Mouse (Mus musculus): ENCODE data around the gene Pla2g4e. TPM values are rescaled to one million over a fixed set of nuclear protein-coding genes. Genes with fewer than 3 reads are reported as not detected.

Pla2g4e gene
- polyA plus RNA-seq, 1 experiment from 2014 or later, result not detected

DNA sequence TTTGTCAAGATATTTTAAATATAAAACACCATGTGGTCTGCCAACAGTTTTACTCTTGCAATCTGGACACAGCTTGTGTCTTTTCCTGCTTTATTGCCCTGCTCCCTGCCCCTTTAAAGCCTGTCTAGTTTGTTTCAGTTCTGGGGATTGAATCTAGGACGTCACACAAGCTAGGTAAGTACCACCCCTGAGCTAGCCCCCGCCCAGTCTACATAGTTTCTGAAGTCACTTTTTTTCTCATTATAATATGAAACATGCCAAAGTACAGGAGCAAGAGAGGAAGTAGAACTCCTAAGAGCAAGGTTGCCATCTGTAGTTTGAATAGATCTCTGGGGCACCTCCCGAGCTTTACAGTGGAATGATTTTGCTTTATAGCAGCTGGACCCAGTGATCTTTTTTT, 94.6 kb downstream of the Pla2g4e start:
- ATAC-seq, result no peak
- Histone ChIP-seq H3K9ac (no peak overlapping the region), H3K36me3 (peaks cover 6% of the 10 kb centered on the region), H3K27me3 (replicated peaks) (no peaks in the 10 kb centered on the region), H3K4me2 (no peak overlapping the region), H3K27ac (no peak overlapping the region), H3K9me3 (replicated peaks) (no peaks in the 10 kb centered on the region), H3K4me1 (peaks cover 37% of the 10 kb centered on the region), H3K4me3 (no peak overlapping the region)
- 77% methylated on average over 3 of the region's 3 CpGs for WGBS (ENCODE audit: insufficient replicate concordance)

DNA sequence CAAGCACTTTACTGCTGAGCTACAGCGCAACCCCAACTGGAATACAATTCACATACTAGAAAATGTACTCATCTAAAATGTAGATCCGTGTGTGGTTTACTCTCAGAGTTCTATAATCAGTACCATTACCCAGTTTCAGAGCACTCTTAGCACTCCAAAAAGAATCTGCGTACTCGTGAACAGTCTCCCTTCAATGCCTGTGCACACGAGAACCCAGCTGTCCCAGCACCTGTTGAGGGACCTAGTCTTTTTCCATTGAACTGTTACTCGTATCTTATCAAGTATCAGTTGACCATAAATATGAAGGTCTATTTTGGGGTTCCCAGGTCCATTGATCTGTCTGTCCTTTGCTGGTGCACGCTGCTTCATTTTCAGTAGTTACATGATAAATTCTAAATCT, 95.5 kb downstream of the Pla2g4e start:
- Histone ChIP-seq H3K27ac (no peak overlapping the region), H3K4me1 (peaks cover 31% of the 10 kb centered on the region), H3K9me3 (replicated peaks) (no peaks in the 10 kb centered on the region), H3K27me3 (replicated peaks) (no peaks in the 10 kb centered on the region), H3K9ac (no peak overlapping the region), H3K4me2 (no peak overlapping the region), H3K4me3 (no peak overlapping the region), H3K36me3 (peaks cover 6% of the 10 kb centered on the region)
- 72% methylated on average over 7 of the region's 7 CpGs for WGBS (ENCODE audit: insufficient replicate concordance)
- no peak for ATAC-seq

DNA sequence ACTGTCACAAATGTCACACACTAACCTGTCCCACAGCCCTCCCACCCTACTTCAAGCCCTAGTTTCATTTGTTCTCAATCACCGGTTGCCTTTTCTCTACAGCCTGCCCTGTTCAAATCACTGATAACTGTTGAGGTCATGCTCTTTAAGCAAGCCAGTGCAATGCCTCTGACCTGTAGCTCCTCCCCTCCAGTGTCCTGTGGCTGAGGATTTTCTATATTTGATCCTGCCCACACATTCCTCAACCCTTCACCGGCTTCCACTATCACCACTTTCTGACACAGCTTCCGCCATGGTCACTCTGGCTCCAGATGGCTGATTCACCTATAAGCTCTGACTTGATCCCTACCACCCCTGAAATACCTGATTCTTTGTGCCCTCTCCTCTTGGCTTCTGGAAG, 97.1 kb downstream of the Pla2g4e start:
- Histone ChIP-seq H3K4me2 (no peak overlapping the region), H3K27me3 (replicated peaks) (no peaks in the 10 kb centered on the region), H3K4me3 (no peak overlapping the region), H3K36me3 (peaks cover 6% of the 10 kb centered on the region), H3K4me1 (peaks cover 21% of the 10 kb centered on the region), H3K9me3 (replicated peaks) (no peaks in the 10 kb centered on the region), H3K9ac (no peak overlapping the region), H3K27ac (no peak overlapping the region)
- ATAC-seq, result no peak
- 42% methylated on average over 3 of the region's 3 CpGs for WGBS (ENCODE audit: insufficient replicate concordance)

DNA sequence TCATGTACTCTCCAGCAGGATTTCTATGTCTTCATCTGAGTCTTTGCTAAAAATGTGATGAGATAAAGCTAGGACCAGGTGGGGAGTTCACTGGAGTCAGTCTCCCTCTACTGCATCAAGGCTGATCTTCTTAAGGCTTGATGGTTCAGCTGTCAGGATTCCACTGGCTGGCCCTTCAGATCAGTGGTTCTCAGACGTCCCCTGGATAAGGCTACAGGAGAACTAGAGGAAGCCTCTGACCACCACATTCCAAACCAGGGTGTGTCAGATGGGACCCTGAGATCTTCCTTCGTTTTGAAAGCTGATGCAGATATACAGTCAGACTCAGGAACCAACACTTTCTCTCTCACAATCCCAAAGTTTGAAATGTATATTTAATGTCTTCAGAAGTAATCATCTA, 97.8 kb downstream of the Pla2g4e start:
- Histone ChIP-seq H3K9me3 (replicated peaks) (no peaks in the 10 kb centered on the region), H3K27me3 (replicated peaks) (no peaks in the 10 kb centered on the region), H3K36me3 (peaks cover 6% of the 10 kb centered on the region), H3K4me2 (no peak overlapping the region), H3K4me3 (no peak overlapping the region), H3K27ac (no peak overlapping the region), H3K4me1 (peaks cover 17% of the 10 kb centered on the region), H3K9ac (no peak overlapping the region)
- no peak for ATAC-seq
- 33% methylated on average over 2 of the region's 2 CpGs for WGBS (ENCODE audit: insufficient replicate concordance)

DNA sequence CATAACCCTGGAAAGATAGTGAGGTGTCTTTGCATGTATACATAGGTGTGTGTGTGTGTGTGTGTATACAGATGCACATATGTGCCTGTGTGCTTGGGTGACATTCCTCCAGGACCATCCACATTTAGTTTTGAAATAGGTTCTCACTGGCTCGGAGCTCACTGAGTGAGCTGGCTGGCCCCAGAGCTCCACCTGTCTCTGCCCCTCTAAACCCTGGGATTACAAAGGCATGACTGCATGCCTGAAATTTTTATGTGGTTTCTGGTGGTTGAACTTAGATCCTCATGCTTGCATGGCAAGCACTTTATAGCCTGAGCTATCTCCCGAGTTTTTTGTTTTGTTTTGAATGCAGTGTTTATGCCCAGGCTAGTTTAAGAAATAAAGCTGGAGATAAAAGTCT, 98.6 kb downstream of the Pla2g4e start:
- no peak overlapping the region for H3K4me3 ChIP-seq
- peaks cover 6% of the 10 kb centered on the region for H3K36me3 ChIP-seq
- no peak for ATAC-seq
- no peak overlapping the region for H3K27ac ChIP-seq
- no peak overlapping the region for H3K4me2 ChIP-seq
- peaks cover 14% of the 10 kb centered on the region for H3K4me1 ChIP-seq
- no peaks in the 10 kb centered on the region for H3K9me3 ChIP-seq (replicated peaks)
- WGBS (ENCODE audit: insufficient replicate concordance), result 67% methylated on average over 2 of the region's 2 CpGs
- H3K27me3 ChIP-seq (replicated peaks), result no peaks in the 10 kb centered on the region
- H3K9ac ChIP-seq, result no peak overlapping the region

DNA sequence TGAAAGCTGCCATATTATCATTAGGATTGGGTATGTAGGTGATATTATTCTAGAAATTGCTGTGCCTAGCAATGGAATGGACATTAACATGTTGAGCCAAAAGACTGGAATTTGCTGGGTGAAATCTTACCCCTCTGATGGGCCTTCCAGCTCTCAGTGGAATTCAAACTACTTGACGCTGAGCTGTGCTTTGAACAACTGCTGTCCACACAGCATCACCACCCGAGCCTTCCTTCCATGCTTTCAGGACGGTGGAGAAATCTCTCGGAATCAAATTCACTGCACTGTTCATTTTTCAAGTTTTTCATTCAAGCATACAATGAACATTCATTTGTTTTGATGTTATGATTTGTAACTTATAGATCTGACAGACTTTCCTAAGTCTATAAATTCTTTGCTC, 100.7 kb downstream of the Pla2g4e start:
- WGBS (ENCODE audit: insufficient replicate concordance), result 75% methylated on average over 4 of the region's 4 CpGs
- Histone ChIP-seq H3K27ac (no peak overlapping the region), H3K4me1 (peaks cover 14% of the 10 kb centered on the region), H3K36me3 (no peaks in the 10 kb centered on the region), H3K27me3 (replicated peaks) (no peaks in the 10 kb centered on the region), H3K4me3 (no peak overlapping the region), H3K4me2 (no peak overlapping the region), H3K9me3 (replicated peaks) (no peaks in the 10 kb centered on the region), H3K9ac (no peak overlapping the region)
- no peak for ATAC-seq

DNA sequence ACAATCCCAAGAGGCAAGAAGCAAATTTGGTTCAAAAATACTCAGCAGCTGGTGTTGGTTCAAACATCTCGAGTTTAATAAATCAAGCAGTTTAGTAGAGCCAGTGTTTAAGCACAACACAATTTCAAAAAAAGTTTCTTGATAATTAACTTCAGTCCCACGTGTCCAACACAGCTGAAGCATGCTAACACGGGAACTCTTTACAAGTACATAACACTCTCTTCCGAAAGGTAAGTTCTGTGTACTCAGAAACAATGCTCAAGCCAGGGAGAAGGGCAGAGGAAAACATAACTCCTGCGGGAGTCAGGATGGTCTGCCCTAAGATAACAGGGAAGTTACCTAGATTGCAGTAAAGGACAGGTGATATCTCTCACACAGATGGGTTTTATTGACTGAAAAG, 102.8 kb downstream of the Pla2g4e start:
- H3K27me3 ChIP-seq (replicated peaks), result no peaks in the 10 kb centered on the region
- H3K4me2 ChIP-seq, result no peak overlapping the region
- no peak overlapping the region for H3K27ac ChIP-seq
- ATAC-seq, result no peak
- H3K9ac ChIP-seq, result no peak overlapping the region
- no peak overlapping the region for H3K4me3 ChIP-seq
- H3K36me3 ChIP-seq, result no peaks in the 10 kb centered on the region
- peaks cover 2% of the 10 kb centered on the region for H3K4me1 ChIP-seq
- 69% methylated on average over 5 of the region's 5 CpGs for WGBS (ENCODE audit: insufficient replicate concordance)
- no peaks in the 10 kb centered on the region for H3K9me3 ChIP-seq (replicated peaks)

DNA sequence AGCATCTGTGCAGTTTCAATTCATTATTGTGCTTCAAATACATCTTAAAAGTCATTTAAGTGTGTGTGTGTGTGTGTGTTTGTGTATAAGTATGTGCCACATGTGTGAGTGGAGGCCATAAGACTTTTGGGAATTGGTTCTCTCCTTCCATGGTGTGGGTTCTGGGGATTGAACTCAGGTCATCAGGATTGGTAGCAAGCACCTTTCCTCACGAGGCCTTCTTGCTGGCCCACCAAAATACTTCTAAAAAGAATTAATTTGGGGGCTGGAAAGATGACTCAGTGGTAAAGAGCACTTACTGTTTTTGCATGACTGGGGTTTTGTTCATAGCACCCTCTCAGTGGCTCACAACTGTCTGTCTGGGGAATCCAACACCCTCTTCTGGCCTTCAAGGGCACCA, 103.5 kb downstream of the Pla2g4e start:
- H3K4me1 ChIP-seq, result no peaks in the 10 kb centered on the region
- H3K9me3 ChIP-seq (replicated peaks), result no peaks in the 10 kb centered on the region
- ATAC-seq, result no peak
- no peaks in the 10 kb centered on the region for H3K27me3 ChIP-seq (replicated peaks)
- no peak overlapping the region for H3K9ac ChIP-seq
- 81% methylated on average over 1 of the region's 1 CpGs for WGBS (ENCODE audit: insufficient replicate concordance)
- H3K4me2 ChIP-seq, result no peak overlapping the region
- H3K27ac ChIP-seq, result no peak overlapping the region
- no peaks in the 10 kb centered on the region; the same call in 1 of the 2 replicates for H3K36me3 ChIP-seq
- H3K4me3 ChIP-seq, result no peak overlapping the region

DNA sequence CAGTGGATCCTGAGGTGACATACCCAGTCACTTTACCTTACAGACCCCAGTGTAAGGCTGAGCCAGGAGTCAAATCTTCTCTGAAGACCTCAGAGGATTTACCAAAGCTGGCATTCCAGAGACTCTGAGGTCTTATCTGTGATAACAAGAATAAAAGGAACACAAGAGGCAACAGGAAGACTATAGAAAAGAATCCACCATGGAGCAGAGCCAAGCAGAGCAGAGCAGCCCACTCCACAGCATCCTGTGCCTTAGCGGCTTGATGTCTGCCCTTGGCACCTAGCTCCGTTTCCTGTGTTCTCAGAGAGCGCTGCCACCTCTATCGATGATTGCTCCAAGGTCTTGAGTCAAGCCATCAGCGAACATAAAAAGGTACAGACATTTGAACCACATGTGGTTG, 104.8 kb downstream of the Pla2g4e start:
- Histone ChIP-seq H3K9ac (no peak overlapping the region), H3K36me3 (no peaks in the 10 kb centered on the region; the same call in 1 of the 2 replicates), H3K4me1 (no peaks in the 10 kb centered on the region), H3K4me2 (no peak overlapping the region), H3K9me3 (replicated peaks) (no peaks in the 10 kb centered on the region), H3K27me3 (replicated peaks) (no peaks in the 10 kb centered on the region), H3K27ac (no peak overlapping the region), H3K4me3 (no peak overlapping the region)
- no peak for ATAC-seq
- 76% methylated on average over 5 of the region's 5 CpGs for WGBS (ENCODE audit: insufficient replicate concordance)

DNA sequence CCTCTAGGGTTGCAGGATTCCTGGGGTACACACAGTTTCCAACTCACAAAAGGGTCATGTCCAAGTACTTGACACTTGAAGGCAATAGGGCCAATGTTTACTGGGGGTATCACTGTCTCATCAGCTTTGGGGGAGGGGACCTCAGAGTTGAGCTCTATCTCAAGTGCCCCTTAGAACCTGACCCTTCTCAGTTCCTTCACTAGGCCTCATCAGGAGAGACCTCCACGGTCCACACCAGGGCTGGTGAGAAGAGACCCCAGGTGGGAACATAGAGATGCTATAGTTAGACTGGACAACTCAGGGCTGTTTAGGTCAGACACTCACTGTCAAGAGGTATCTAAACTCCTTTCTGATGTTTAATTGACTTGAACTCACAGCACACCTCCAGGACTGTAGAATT, 106.0 kb downstream of the Pla2g4e start:
- Histone ChIP-seq H3K36me3 (no peaks in the 10 kb centered on the region; the same call in 1 of the 2 replicates), H3K4me3 (no peak overlapping the region), H3K4me1 (peaks cover 8% of the 10 kb centered on the region), H3K9ac (no peak overlapping the region), H3K4me2 (no peak overlapping the region), H3K27ac (no peak overlapping the region), H3K9me3 (replicated peaks) (no peaks in the 10 kb centered on the region), H3K27me3 (replicated peaks) (no peaks in the 10 kb centered on the region)
- no peak for ATAC-seq
- WGBS (ENCODE audit: insufficient replicate concordance), result 74% methylated on average over 1 of the region's 1 CpGs

DNA sequence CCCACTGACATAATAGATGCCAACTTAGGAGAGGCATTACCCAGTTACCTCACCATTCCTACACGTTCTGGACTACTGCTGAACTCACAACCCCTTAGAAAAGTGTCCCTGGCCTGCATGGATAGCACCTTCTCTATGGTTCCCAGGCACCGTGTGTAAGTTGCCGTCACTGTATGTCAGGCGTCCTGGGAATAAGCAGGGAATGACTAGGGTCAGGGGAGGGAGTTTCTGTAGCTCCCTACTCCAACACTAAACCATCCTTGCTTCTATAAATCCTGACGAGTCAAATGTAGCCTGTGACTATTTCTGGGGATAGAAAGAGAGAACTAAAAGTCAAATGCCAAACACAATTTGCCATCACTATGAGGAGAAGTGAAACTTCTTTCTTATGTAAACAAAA, 107.9 kb downstream of the Pla2g4e start:
- Histone ChIP-seq H3K36me3 (no peaks in the 10 kb centered on the region; the same call in 1 of the 2 replicates), H3K27ac (no peak overlapping the region), H3K27me3 (replicated peaks) (no peaks in the 10 kb centered on the region), H3K4me2 (no peak overlapping the region), H3K4me3 (no peak overlapping the region), H3K9ac (no peak overlapping the region), H3K4me1 (peaks cover 9% of the 10 kb centered on the region), H3K9me3 (replicated peaks) (no peaks in the 10 kb centered on the region)
- WGBS (ENCODE audit: insufficient replicate concordance), result 61% methylated on average over 5 of the region's 5 CpGs
- no peak for ATAC-seq

DNA sequence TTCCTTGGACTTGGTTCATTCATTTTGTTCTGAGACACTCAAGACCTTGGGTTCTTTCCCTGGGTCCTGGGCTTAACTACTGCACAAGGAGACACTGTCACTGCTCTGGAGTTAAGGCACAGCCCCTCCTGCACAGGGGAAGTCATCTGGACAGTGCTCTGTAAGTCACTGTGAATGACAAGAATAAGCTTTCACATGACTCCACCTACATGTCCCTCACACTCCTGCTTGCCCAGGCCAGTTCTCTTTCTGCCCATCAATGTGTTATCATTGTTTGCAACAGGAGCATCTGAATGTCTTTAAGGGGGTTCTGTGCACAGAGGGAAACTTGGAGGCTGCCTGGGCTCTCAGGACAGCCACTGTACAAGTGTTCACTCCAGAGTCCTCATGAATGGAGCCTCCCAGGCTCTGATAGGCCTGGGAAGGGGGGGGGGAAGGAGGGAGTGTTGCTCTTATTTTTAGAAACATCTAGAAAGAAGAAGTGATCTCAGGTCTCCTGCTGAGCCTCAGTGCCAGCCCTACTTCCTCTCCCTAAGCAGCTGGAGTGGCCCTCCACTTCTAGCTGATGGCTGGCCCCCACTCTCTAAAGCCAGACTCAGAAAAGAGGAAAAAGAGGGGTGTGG, 110.6 kb downstream of the Pla2g4e start:
- Histone ChIP-seq H3K27ac (no peak overlapping the region), H3K9me3 (replicated peaks) (no peaks in the 10 kb centered on the region), H3K4me2 (no peak overlapping the region), H3K27me3 (replicated peaks) (no peaks in the 10 kb centered on the region), H3K36me3 (peaks cover 2% of the 10 kb centered on the region; the same call in 1 of the 2 replicates), H3K9ac (no peak overlapping the region), H3K4me3 (no peak overlapping the region), H3K4me1 (peaks cover 15% of the 10 kb centered on the region)
- no peak for ATAC-seq

DNA sequence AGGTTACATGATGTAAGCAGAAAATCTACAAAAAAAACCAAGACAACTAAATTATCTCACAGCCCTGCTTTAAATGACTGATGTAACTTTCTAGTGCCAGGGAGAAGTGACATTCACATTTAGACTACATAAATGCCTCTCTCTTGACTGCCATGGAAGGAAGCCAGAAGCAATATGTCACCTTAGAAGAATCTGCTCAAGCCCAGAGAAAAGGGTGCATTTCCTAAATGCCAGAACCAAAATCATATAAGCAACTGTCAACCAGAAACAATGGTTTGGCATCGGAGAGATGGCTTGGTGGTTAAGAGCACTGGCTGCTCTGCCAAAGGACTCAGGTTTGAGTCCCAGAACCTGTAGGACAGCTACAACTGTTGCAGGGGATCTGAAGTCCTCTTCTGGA, 113.3 kb downstream of the Pla2g4e start:
- Histone ChIP-seq H3K9me3 (replicated peaks) (no peaks in the 10 kb centered on the region), H3K4me1 (peaks cover 30% of the 10 kb centered on the region), H3K27ac (no peak overlapping the region), H3K36me3 (peaks cover 4% of the 10 kb centered on the region; the same call in 1 of the 2 replicates), H3K4me2 (no peak overlapping the region), H3K9ac (no peak overlapping the region), H3K27me3 (replicated peaks) (no peaks in the 10 kb centered on the region), H3K4me3 (no peak overlapping the region)
- ATAC-seq, result no peak
- WGBS (ENCODE audit: insufficient replicate concordance), result 74% methylated on average over 1 of the region's 1 CpGs
